Mouse (Mus musculus) cortical plate, adult 2 months (tissue): ENCODE measurements around the gene Tmem115.

Experiments used
- CTCF ChIP-seq: fragments of 200-500 bp; IDR thresholded peaks from 2 replicates; pipeline ENCODE4 v1.5.1; 2011; ENCODE audit warnings: mild to moderate bottlenecking, control low read depth, low read length; ENCODE audit not compliant: insufficient read depth; ENCODE audit errors: extremely low read depth
- POLR2A ChIP-seq: fragments of 200-500 bp; IDR thresholded peaks from 2 replicates; pipeline ENCODE4 v1.6.1; 2011; ENCODE audit warnings: mild to moderate bottlenecking, low read length, control low read depth; ENCODE audit not compliant: insufficient read depth; ENCODE audit errors: extremely low read depth

DNA sequence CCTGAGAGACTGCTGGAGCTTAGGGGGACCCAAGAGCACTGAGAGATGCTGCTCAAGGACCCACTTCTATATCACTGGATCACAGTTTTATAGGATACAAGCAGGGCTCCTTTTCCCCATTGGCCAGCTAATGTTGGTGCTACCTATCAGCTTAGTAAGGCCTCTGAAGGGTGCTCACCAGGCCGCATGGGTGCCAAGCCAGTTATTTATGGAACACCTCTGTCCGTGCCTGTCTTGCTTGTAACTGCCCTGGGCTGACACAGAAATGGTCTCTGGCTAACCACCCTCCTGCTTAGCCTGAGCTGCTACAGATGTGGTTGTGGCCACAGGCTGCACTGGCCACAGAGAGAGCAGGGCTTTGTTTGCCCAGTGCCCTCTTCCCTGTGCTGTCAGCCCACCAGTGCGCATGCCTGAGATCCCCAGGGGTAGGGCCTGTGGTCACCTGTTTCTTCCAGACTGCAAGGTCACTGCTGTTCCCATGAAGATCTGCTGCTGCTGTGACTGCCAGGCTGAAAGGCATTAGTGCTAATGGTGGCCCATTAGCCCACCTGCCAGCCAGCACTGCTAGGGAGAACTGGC lies 32.9 kb upstream of the Tmem115 start:
- TF ChIP-seq CTCF (no peak), POLR2A (no peak)
